ENCODE assay signal across 8 mouse cellular contexts in the genomic region with DNA sequence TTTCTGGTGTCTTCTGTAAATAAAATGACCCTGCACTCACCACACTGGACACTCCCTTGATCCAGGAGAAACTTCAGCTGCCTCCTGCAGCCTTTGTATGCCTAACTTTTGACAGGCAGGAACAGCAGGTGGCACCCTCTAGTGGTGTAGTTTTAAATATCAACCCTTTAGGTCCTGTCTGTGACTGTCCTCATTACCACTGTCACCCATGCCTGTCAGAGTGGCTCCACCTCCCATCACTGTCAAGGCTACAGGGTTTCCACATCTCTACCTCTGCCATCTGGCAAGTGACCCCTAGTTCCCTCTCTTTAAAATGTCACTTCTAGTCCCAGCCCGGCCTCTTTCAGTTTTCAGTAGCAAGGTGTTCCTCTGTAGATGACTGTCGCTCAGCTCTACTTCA.
DNase-seq lines count a peak whose midpoint lies in the region; ATAC-seq and TF ChIP-seq lines count a peak whose summit lies in the region.

No protein-coding gene starts in this region.

- peak; percentile 70 to 80 for TF ChIP-seq CTCF in CH12.LX (conservative IDR thresholded peaks at IDR 0.05 in 1 of 2, IDR thresholded peaks at IDR 0.05 in 1 of 2; ENCODE audit: low read depth in 2 of 2, low read length in 2 of 2)
- peak; percentile 92 for TF ChIP-seq CTCF in liver, embryonic 14.5 days (IDR thresholded peaks at IDR 0.05; ENCODE audit: low read depth)

- TF ChIP-seq EP300 in CH12.LX (IDR thresholded peaks at IDR 0.05; ENCODE audit: low read length), result no peak
- no peak for TF ChIP-seq EP300 in liver, embryonic 14.5 days (IDR thresholded peaks at IDR 0.05; ENCODE audit: low read depth)

- peak overlapping the region; percentile 21 to 27 (median 24) for H3K4me3 ChIP-seq in CH12.LX (replicated peaks in 1 of 3; ENCODE audit: low read depth in 2 of 3, low read length in 2 of 3, poor library complexity in 1 of 3)
- H3K4me3 ChIP-seq in kidney, embryonic 15.5 days (replicated peaks), result no peak overlapping the region
- H3K4me3 ChIP-seq in liver, embryonic 14.5 days (ENCODE audit: insufficient read depth in 1 of 2, low read depth in 2 of 2, low read length in 2 of 2), result no peak overlapping the region

- H3K36me3 ChIP-seq in CH12.LX (replicated peaks in 1 of 2; ENCODE audit: control insufficient read depth in 1 of 2, insufficient read depth in 1 of 2, low read length in 1 of 2), result no peaks in the 10 kb centered on the region
- no peaks in the 10 kb centered on the region for H3K36me3 ChIP-seq in kidney, embryonic 15.5 days
- no peaks in the 10 kb centered on the region for H3K36me3 ChIP-seq in liver, embryonic 14.5 days (replicated peaks; ENCODE audit: control insufficient read depth, insufficient read depth, low read depth)

- DNase-seq in CH12.LX (ENCODE audit: extremely low read depth), result peak; percentile 88
- peak; percentile 42 for DNase-seq in T-cell, adult 2 months (ENCODE audit: low spot score)
- DNase-seq in cerebellum, postnatal 25 days, result peak; percentile 41 to 62
- DNase-seq in gastrocnemius, postnatal 25 days, result peak; percentile 29
- peak; percentile 51 to 64 (median 60) for DNase-seq in liver, embryonic 14.5 days (ENCODE audit: low read depth in 3 of 3, low spot score in 3 of 3)
- no peak for DNase-seq in urinary bladder, postnatal 4 days (ENCODE audit: low spot score in 2 of 2)

- H3K79me2 ChIP-seq in CH12.LX (replicated peaks; ENCODE audit: control insufficient read depth, extremely low read depth, insufficient read depth, poor library complexity, severe bottlenecking), result no peaks in the 10 kb centered on the region; the same call in none of the 2 replicates

- H3K4me1 ChIP-seq in CH12.LX (ENCODE audit: control insufficient read depth in 1 of 2, insufficient read depth in 2 of 2), result peaks cover 30 to 77% of the 10 kb centered on the region in 2 experiments
- peaks cover 40% of the 10 kb centered on the region for H3K4me1 ChIP-seq in kidney, embryonic 15.5 days
- H3K4me1 ChIP-seq in liver, embryonic 14.5 days (replicated peaks; ENCODE audit: control insufficient read depth in 2 of 2, insufficient read depth in 2 of 2, low read length in 1 of 2), result peaks cover 44 to 54% of the 10 kb centered on the region in 2 experiments

- TF ChIP-seq RAD21 in CH12.LX (IDR thresholded peaks at IDR 0.05; ENCODE audit: low read depth, low read length), result peak; percentile 67

- no peak for TF ChIP-seq POLR2A in CH12.LX (IDR thresholded peaks at IDR 0.05; ENCODE audit: low read depth, low read length)

- peak overlapping the region; percentile 60; the same call in 1 of the 2 replicates for H3K9ac ChIP-seq in CH12.LX (ENCODE audit: insufficient read depth, low read depth)
- no peak overlapping the region for H3K9ac ChIP-seq in kidney, embryonic 15.5 days
- no peak overlapping the region for H3K9ac ChIP-seq in liver, embryonic 14.5 days (replicated peaks)

- peak overlapping the region; percentile 63 for H3K4me2 ChIP-seq in CH12.LX (ENCODE audit: insufficient read depth, low read depth, poor library complexity, severe bottlenecking)
- no peak overlapping the region for H3K4me2 ChIP-seq in kidney, embryonic 15.5 days
- H3K4me2 ChIP-seq in liver, embryonic 14.5 days (ENCODE audit: low read depth), result peak overlapping the region; percentile 30; the same call in 1 of the 2 replicates

- no peaks in the 10 kb centered on the region for H3K27me3 ChIP-seq in CH12.LX (replicated peaks)
- no peaks in the 10 kb centered on the region for H3K27me3 ChIP-seq in kidney, embryonic 15.5 days
- H3K27me3 ChIP-seq in liver, embryonic 14.5 days (ENCODE audit: control insufficient read depth, insufficient read depth, low read length), result no peaks in the 10 kb centered on the region

- H3K9me3 ChIP-seq in CH12.LX (replicated peaks; ENCODE audit: low read length), result no peaks in the 10 kb centered on the region
- H3K9me3 ChIP-seq in kidney, embryonic 15.5 days (replicated peaks), result no peaks in the 10 kb centered on the region
- H3K9me3 ChIP-seq in liver, embryonic 14.5 days (ENCODE audit: control insufficient read depth, low read length), result no peaks in the 10 kb centered on the region

- dilution Hi-C loops in CH12.LX (cut with MboI; ENCODE audit: extremely low pct_ligation_motif_present, extremely low pct_unique_long_range_greater_than_20kb, low sequenced_read_pairs), result no loop called here

- ATAC-seq in kidney, embryonic 15.5 days (replicated peaks; ENCODE audit: low FRiP score), result peak; percentile 57
- peak; percentile 54 for ATAC-seq in liver, embryonic 14.5 days (ENCODE audit: insufficient read depth)
- ATAC-seq in neutrophil, adult 5-6 weeks (ENCODE audit: extremely low read depth, insufficient number of reproducible peaks, low FRiP score, poor library complexity, severe bottlenecking), result peak; percentile 76

- in situ Hi-C loops in CH12.LX (cut with MboI; ENCODE audit: low pct_ligation_motif_present, low pct_unique_long_range_greater_than_20kb, low sequenced_read_pairs), result loop anchor here (5.0 kb wide), 1 partner anchor 159 kb away; no protein-coding TSS in a partner anchor

- peak overlapping the region; percentile 61; the same call in 1 of the 2 replicates for H3K27ac ChIP-seq in CH12.LX (ENCODE audit: insufficient read depth, low read depth)
- H3K27ac ChIP-seq in kidney, embryonic 15.5 days, result no peak overlapping the region
- H3K27ac ChIP-seq in liver, embryonic 14.5 days, result peak overlapping the region; percentile 2

- WGBS in kidney, embryonic 15.5 days, result 47% methylated on average over 2 of the region's 2 CpGs
- 50% methylated on average over 2 of the region's 2 CpGs for WGBS in liver, embryonic 14.5 days (ENCODE audit: insufficient replicate concordance)

TF ChIP-seq in CH12.LX, 34 proteins besides CTCF, POLR2A, EP300 and RAD21:
- no peak for TF ChIP-seq KAT2A (IDR thresholded peaks at IDR 0.05; ENCODE audit: insufficient replicate concordance, low read length)
- 0 out of 2 replicates have a peak, but pooled peaks have one; percentile 18 for TF ChIP-seq NRF1 (IDR thresholded peaks at IDR 0.05; ENCODE audit: low read depth, low read length)
- TF ChIP-seq NELFE (IDR thresholded peaks at IDR 0.05; ENCODE audit: low read depth, low read length), result no peak
- no peak for TF ChIP-seq UBTF (IDR thresholded peaks at IDR 0.05; ENCODE audit: low read depth, low read length)
- TF ChIP-seq POLR2AphosphoS2 (IDR thresholded peaks at IDR 0.05; ENCODE audit: low read depth, low read length), result no peak
- TF ChIP-seq SIN3A (IDR thresholded peaks at IDR 0.05; ENCODE audit: low read length), result peak; percentile 65; the same call in 1 of the 2 replicates
- TF ChIP-seq PAX5 (IDR thresholded peaks at IDR 0.05; ENCODE audit: low read length), result no peak
- TF ChIP-seq ZMIZ1 (IDR thresholded peaks at IDR 0.05; ENCODE audit: low read depth, low read length), result no peak
- TF ChIP-seq USF2 (conservative IDR thresholded peaks at IDR 0.05; ENCODE audit: low read depth, low read length), result no peak
- 0 out of 2 replicates have a peak, but pooled peaks have one; percentile 51 for TF ChIP-seq MEF2A (IDR thresholded peaks at IDR 0.05; ENCODE audit: borderline replicate concordance, low read depth, low read length)
- TF ChIP-seq ETS1 (conservative IDR thresholded peaks at IDR 0.05; ENCODE audit: low read depth, low read length), result no peak
- TF ChIP-seq MYC (IDR thresholded peaks at IDR 0.05; ENCODE audit: low read depth, low read length), result peak; percentile 79; the same call in 1 of the 2 replicates
- no peak for TF ChIP-seq GABPA (IDR thresholded peaks at IDR 0.05; ENCODE audit: insufficient replicate concordance, low read depth, low read length)
- no peak for TF ChIP-seq ZC3H11A (IDR thresholded peaks at IDR 0.05; ENCODE audit: low read depth, low read length)
- no peak for TF ChIP-seq TBP (conservative IDR thresholded peaks at IDR 0.05; ENCODE audit: low read depth, low read length)
- TF ChIP-seq TCF12 (IDR thresholded peaks at IDR 0.05; ENCODE audit: low read depth, low read length), result peak; percentile 13; the same call in 1 of the 2 replicates
- no peak for TF ChIP-seq CHD1 (IDR thresholded peaks at IDR 0.05; ENCODE audit: low read depth, low read length)
- TF ChIP-seq IRF4 (IDR thresholded peaks at IDR 0.05; ENCODE audit: low read depth, low read length), result peak; percentile 67; the same call in 1 of the 2 replicates
- peak; percentile 39; the same call in 1 of the 2 replicates for TF ChIP-seq BHLHE40 (IDR thresholded peaks at IDR 0.05; ENCODE audit: low read depth, low read length)
- 0 out of 2 replicates have a peak, but pooled peaks have one; percentile 22 for TF ChIP-seq MAZ (IDR thresholded peaks at IDR 0.05; ENCODE audit: low read depth, low read length)
- TF ChIP-seq RCOR1 (conservative IDR thresholded peaks at IDR 0.05; ENCODE audit: low read depth, low read length), result no peak
- TF ChIP-seq ELF1 (IDR thresholded peaks at IDR 0.05; ENCODE audit: low read depth, low read length), result 0 out of 2 replicates have a peak, but pooled peaks have one; percentile 25
- TF ChIP-seq ZNF384 (IDR thresholded peaks at IDR 0.05; ENCODE audit: low read depth, low read length), result no peak
- 0 out of 2 replicates have a peak, but pooled peaks have one; percentile 38 for TF ChIP-seq JUND (conservative IDR thresholded peaks at IDR 0.05; ENCODE audit: low read depth, low read length)
- peak; percentile 80 for TF ChIP-seq SMC3 (IDR thresholded peaks at IDR 0.05; ENCODE audit: low read depth, low read length)
- TF ChIP-seq HCFC1 (IDR thresholded peaks at IDR 0.05; ENCODE audit: low read depth, low read length), result no peak
- no peak for TF ChIP-seq MAFK (IDR thresholded peaks at IDR 0.05; ENCODE audit: insufficient replicate concordance, low read length)
- TF ChIP-seq USF1 (IDR thresholded peaks at IDR 0.05; ENCODE audit: low read depth, low read length), result no peak
- no peak for TF ChIP-seq CHD2 (IDR thresholded peaks at IDR 0.05; ENCODE audit: low read length)
- TF ChIP-seq E2F4 (IDR thresholded peaks at IDR 0.05; ENCODE audit: insufficient replicate concordance, low read depth, low read length), result no peak
- no peak for TF ChIP-seq ZKSCAN1 (IDR thresholded peaks at IDR 0.05; ENCODE audit: borderline replicate concordance, low read depth, low read length)
- TF ChIP-seq JUN (IDR thresholded peaks at IDR 0.05; ENCODE audit: insufficient read depth, low read depth, low read length), result no peak
- peak; percentile 72 for TF ChIP-seq MXI1 (IDR thresholded peaks at IDR 0.05; ENCODE audit: low read depth, low read length)
- peak; percentile 68; the same call in 1 of the 2 replicates for TF ChIP-seq MAX (IDR thresholded peaks at IDR 0.05; ENCODE audit: low read length)
TF ChIP-seq in CH12.LX: peak in this region for 13.

Comparison
In these comparisons a context has a peak if more than half of its experiments do, and no peak if none do; other contexts are left out.
1. DNase-seq: peak in CH12.LX (single experiment), T-cell, adult 2 months (single experiment), cerebellum, postnatal 25 days (2 of 2), gastrocnemius, postnatal 25 days (single experiment) and liver, embryonic 14.5 days (3 of 3); none in urinary bladder, postnatal 4 days (0 of 2).
2. H3K4me3 ChIP-seq: peak in CH12.LX (3 of 3); none in kidney, embryonic 15.5 days (single experiment) and liver, embryonic 14.5 days (0 of 2).
3. Peak in every context shown above with its lines, with median percentiles within 50 percentile points of each other: ATAC-seq.